Mouse (Mus musculus) kidney, adult 10 weeks (tissue): ENCODE results near the gene Sox3. TPM values are rescaled to one million over a fixed set of nuclear protein-coding genes. Genes with fewer than 3 reads are reported as not detected.

Source experiments
- polyA plus RNA-seq: library from polyadenylated mRNA; stranded (reverse); fragments of 350-450 nt; fragmentation: Illumina TruSeq; extraction: RNeasy Lipid Tissue Mini Kit (QIAGEN cat#74804); gene quantifications from one replicate; pipeline ENCODE4 v1.2.3, GENCODE M21; 2014; ENCODE audit warnings: low read depth, low replicate concordance

The Sox3 gene
- not detected for polyA plus RNA-seq

GRCm38 (mm10) chrX:60892801-60893681 lies at the start of gene Sox3:
Gene Sox3, minus strand, starts transcription at chrX:60893430.

